Comparison of ENCODE assay signal across 8 mouse cellular contexts in the genomic region with DNA sequence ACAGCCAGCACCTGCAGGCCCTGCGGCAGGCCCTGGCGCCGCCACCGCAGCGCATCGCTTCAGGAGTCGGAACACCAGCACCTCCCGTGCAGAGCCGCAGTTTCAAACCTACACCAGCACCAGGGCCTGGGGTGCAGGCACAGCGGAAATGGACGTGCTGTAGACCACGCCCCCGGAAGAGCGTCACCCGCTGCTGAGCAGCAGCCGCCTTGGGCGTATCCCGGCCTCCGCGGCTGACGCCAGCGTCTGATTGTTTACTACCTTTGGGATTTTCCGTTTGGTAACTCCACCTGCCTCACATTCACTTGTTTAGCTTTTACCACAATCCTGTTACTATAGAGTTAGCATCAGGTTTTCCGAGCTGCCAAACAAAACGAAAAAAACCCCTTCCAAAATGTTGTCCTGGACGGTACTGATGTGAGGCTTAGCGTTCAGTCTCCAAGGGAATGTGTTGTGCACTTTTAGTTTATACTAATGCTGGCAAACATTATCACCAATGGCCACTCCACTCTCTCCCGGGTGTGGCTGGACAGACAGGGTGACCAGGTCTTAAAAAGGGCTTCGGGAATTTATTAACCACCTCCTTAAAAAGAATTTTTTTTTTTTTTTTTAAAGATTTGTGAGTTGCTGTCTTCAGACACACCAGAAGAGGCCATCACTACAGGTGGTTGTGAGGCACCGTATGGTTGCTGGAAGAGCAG. TPM values are rescaled to one million over a fixed set of nuclear protein-coding genes. Genes with fewer than 3 reads are reported as not detected.
DNase-seq lines count a peak whose midpoint lies in the region; ATAC-seq and TF ChIP-seq lines count a peak whose summit lies in the region.

Gene Polg2 (minus strand): TSS at position 150 of the 701 bp plus-strand sequence.

- peaks cover 42% of the 10 kb centered on the region for H3K4me1 ChIP-seq in G1E (ENCODE audit: insufficient read depth, low read depth, low read length)
- H3K4me1 ChIP-seq in forebrain, postnatal 0 days (ENCODE audit: insufficient read depth), result 0 out of 2 replicates have a peak, but pooled peaks cover 2% of the 10 kb centered on the region
- H3K4me1 ChIP-seq in lung, embryonic 15.5 days, result peaks cover 26% of the 10 kb centered on the region

- peak within 1 kb of the TSS; percentile 88 for H3K27ac ChIP-seq in forebrain, postnatal 0 days (ENCODE audit: low read depth, low read length)
- peak within 1 kb of the TSS; percentile 93 for H3K27ac ChIP-seq in lung, embryonic 15.5 days

- H3K27me3 ChIP-seq in G1E (ENCODE audit: insufficient read depth, low read length), result no peaks in the 10 kb centered on the region
- no peaks in the 10 kb centered on the region for H3K27me3 ChIP-seq in forebrain, postnatal 0 days (ENCODE audit: insufficient read depth, low read length)
- no peaks in the 10 kb centered on the region for H3K27me3 ChIP-seq in lung, embryonic 15.5 days

- ATAC-seq in G1E (ENCODE audit: extremely low read depth, insufficient number of reproducible peaks, low FRiP score, poor library complexity, severe bottlenecking), result peak; percentile 94
- ATAC-seq in forebrain, postnatal 0 days, result peak; percentile 99
- ATAC-seq in lung, embryonic 15.5 days (ENCODE audit: borderline replicate concordance, extremely low read depth, low FRiP score, low TSS enrichment), result peak; percentile 99

- no peak for TF ChIP-seq CTCF in G1E (IDR thresholded peaks at IDR 0.05; ENCODE audit: low read depth, low read length)
- TF ChIP-seq CTCF in forebrain, postnatal 0 days (IDR thresholded peaks at IDR 0.05; ENCODE audit: low read depth), result no peak

- peaks cover 67% of the 10 kb centered on the region for H3K36me3 ChIP-seq in G1E (replicated peaks)
- H3K36me3 ChIP-seq in forebrain, postnatal 0 days (ENCODE audit: insufficient read depth), result peaks cover 47% of the 10 kb centered on the region
- H3K36me3 ChIP-seq in lung, embryonic 15.5 days, result peaks cover 60% of the 10 kb centered on the region

- peak within 1 kb of the TSS; percentile 87 for H3K4me2 ChIP-seq in forebrain, postnatal 0 days (ENCODE audit: low read depth)
- H3K4me2 ChIP-seq in lung, embryonic 15.5 days, result peak within 1 kb of the TSS; percentile 68

- peak; percentile 89 for DNase-seq in G1E (ENCODE audit: low spot score)
- DNase-seq in cerebellum, adult 18-20 months, result peak; percentile 88 to 90
- DNase-seq in forebrain, postnatal 0 days, result peak; percentile 95
- peak; percentile 91 for DNase-seq in heart, postnatal 4 days
- peak; percentile 88 to 92 for DNase-seq in layer of hippocampus, adult 8-10 months (ENCODE audit: low spot score in 2 of 2)
- peak; percentile 85 for DNase-seq in ovary, adult 18-20 months (ENCODE audit: low spot score)
- peak; percentile 96 for DNase-seq in thymus, postnatal 0 days (ENCODE audit: low spot score)

- WGBS in forebrain, postnatal 0 days, result 2% methylated on average over 30 of the region's 30 CpGs
- 2% methylated on average over 30 of the region's 30 CpGs for WGBS in lung, embryonic 15.5 days

- H3K9me3 ChIP-seq in G1E (replicated peaks), result no peaks in the 10 kb centered on the region
- no peaks in the 10 kb centered on the region for H3K9me3 ChIP-seq in forebrain, postnatal 0 days (ENCODE audit: low read length)
- H3K9me3 ChIP-seq in lung, embryonic 15.5 days, result no peaks in the 10 kb centered on the region

- peak within 1 kb of the TSS; percentile 77 for H3K9ac ChIP-seq in forebrain, postnatal 0 days
- peak within 1 kb of the TSS; percentile 85 for H3K9ac ChIP-seq in lung, embryonic 15.5 days

- peak within 1 kb of the TSS; percentile 91 for H3K4me3 ChIP-seq in G1E (ENCODE audit: low read depth, low read length)
- peak within 1 kb of the TSS; percentile 72 for H3K4me3 ChIP-seq in forebrain, postnatal 0 days (ENCODE audit: low read depth, low read length)
- H3K4me3 ChIP-seq in lung, embryonic 15.5 days, result peak within 1 kb of the TSS; percentile 71

RNA-seq across cellular contexts. Expression of gene Polg2, which starts in this region (rescaled TPM):
- total RNA-seq in G1E (2014; fragmentation: Nextera tagmentation) (9.6 and 10.3 TPM in 2 replicates), G1E (2017) (6.9 and 8.5 TPM in 2 replicates)
- polyA plus RNA-seq in G1E (2012), result 2.0 and 2.7 TPM in 2 replicates
- total RNA-seq in forebrain, postnatal 0 days (2014; rRNA removed), result 9.5 and 10.5 TPM in 2 replicates
- 10.0 and 11.3 TPM in 2 replicates for polyA plus RNA-seq in forebrain, postnatal 0 days (2015; fragmentation: Nextera tagmentation; extraction: Ambion mirVana)
- 1 to 10 TPM; 3.1 to 3.4 TPM for total RNA-seq in heart, postnatal 4 days (2021)
- 1 to 10 TPM; 3.4 to 5.6 (median 3.7) TPM for total RNA-seq in layer of hippocampus, adult 8-10 months (2022)
- polyA plus RNA-seq in lung, embryonic 15.5 days (2015; fragmentation: Nextera tagmentation; extraction: Ambion mirVana), result 10.1 and 11.2 TPM in 2 replicates
- 18.9 and 19.1 TPM in 2 replicates for polyA plus RNA-seq in thymus, postnatal 0 days (2015; fragmentation: Nextera tagmentation; extraction: Ambion mirVana)

Comparison
In these comparisons a context has a peak if more than half of its experiments do, and no peak if none do; other contexts are left out.
1. Peak in every context shown above with its lines: DNase-seq, ATAC-seq, H3K4me3 ChIP-seq and H3K27ac ChIP-seq.